Mouse (Mus musculus) lung, embryonic 14.5 days (tissue): ENCODE measurements at regions not wholly inside any gene's neighbourhood (a gene's known extent, or its start where the extent isn't known, plus 50 kb on each side); places are given as distances from the start of the nearest gene placed in this dataset.

Experiments used
- ATAC-seq: fragments of 200-750 bp; cut with Nextera tagmentation; 2 replicates; pipeline ENCODE4 v1.8.0; 2017; ENCODE audit warnings: mild to moderate bottlenecking, moderate TSS enrichment, moderate library complexity; ENCODE audit not compliant: insufficient read depth
- DNase-seq: peaks from one replicate; pipeline ENCODE4 v3.0.0-alpha.2; 2015
- H3K27ac ChIP-seq: fragments of 300-500 bp; sonication (generic); 2 replicates; pipeline ENCODE4 v1.5.1; 2014; ENCODE audit warnings: low read depth, mild to moderate bottlenecking, moderate library complexity
- H3K27me3 ChIP-seq: fragments of 300-500 bp; sonication (generic); 2 replicates; pipeline ENCODE4 v1.6.1; 2014; ENCODE audit warnings: low read length, control low read depth; ENCODE audit not compliant: insufficient read depth
- H3K36me3 ChIP-seq: fragments of 300-500 bp; sonication (generic); 2 replicates; pipeline ENCODE4 v1.6.1; 2014; ENCODE audit warnings: control low read depth; ENCODE audit not compliant: insufficient read depth
- H3K4me1 ChIP-seq: fragments of 300-500 bp; sonication (generic); 2 replicates; pipeline ENCODE4 v1.6.1; 2014; ENCODE audit warnings: antibody characterized with exemption, control low read depth; ENCODE audit not compliant: insufficient read depth
- H3K4me2 ChIP-seq: fragments of 300-500 bp; sonication (generic); 2 replicates; pipeline ENCODE4 v1.6.1; 2014; ENCODE audit warnings: mild to moderate bottlenecking
- H3K4me3 ChIP-seq: fragments of 300-500 bp; sonication (generic); 2 replicates; pipeline ENCODE4 v1.5.1; 2014; ENCODE audit warnings: low read depth, low read length
- H3K9ac ChIP-seq: fragments of 300-500 bp; sonication (generic); 2 replicates; pipeline ENCODE4 v1.6.1; 2014
- H3K9me3 ChIP-seq: fragments of 300-500 bp; sonication (generic); 2 replicates; pipeline ENCODE4 v1.6.1; 2016; ENCODE audit warnings: low read depth, low read length, control low read depth
- CTCF ChIP-seq: IDR thresholded peaks from 2 replicates; pipeline ENCODE4 v1.5.1; 2016; ENCODE audit warnings: antibody characterized with exemption, low read depth
- WGBS: fragments of 180-500 bp; shearing (Covaris S2); extraction: QIAGEN DNeasy Blood & Tissue Kit; methylation state at CpG from one replicate; pipeline ENCODE4 v1.1.7; 2014; 5-methylcytosine and 5-hydroxymethylcytosine counted together

DNA sequence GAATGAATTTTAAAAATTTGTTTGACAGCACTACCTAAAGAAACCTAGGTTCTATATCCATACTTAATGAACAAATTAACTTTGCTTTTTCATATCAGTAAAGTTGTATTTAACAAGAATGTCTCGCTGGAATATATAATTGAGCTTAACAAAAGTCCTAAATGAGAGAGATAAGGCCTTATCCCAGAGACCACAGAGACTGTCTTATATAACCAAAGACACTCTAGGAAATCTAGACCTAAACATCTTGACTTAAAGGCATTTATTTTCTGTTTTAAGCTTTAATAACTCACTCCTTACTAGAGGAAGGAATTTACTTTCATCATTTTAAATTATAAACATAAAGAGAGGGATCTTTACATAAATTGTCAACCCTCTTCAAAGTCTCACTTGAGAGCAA lies 461.9 kb upstream of the Fam174a start:
- ATAC-seq = no peak
- H3K27me3 ChIP-seq = no peaks in the 10 kb centered on the region
- WGBS = 17% methylated on average over 1 of the region's 1 CpGs
- no peak overlapping the region for H3K4me2 ChIP-seq
- no peak for DNase-seq
- H3K4me1 ChIP-seq = no peaks in the 10 kb centered on the region
- H3K9me3 ChIP-seq = no peaks in the 10 kb centered on the region
- no peaks in the 10 kb centered on the region for H3K36me3 ChIP-seq
- no peak overlapping the region for H3K4me3 ChIP-seq
- TF ChIP-seq CTCF = no peak
- no peak overlapping the region for H3K9ac ChIP-seq
- no peak overlapping the region for H3K27ac ChIP-seq

DNA sequence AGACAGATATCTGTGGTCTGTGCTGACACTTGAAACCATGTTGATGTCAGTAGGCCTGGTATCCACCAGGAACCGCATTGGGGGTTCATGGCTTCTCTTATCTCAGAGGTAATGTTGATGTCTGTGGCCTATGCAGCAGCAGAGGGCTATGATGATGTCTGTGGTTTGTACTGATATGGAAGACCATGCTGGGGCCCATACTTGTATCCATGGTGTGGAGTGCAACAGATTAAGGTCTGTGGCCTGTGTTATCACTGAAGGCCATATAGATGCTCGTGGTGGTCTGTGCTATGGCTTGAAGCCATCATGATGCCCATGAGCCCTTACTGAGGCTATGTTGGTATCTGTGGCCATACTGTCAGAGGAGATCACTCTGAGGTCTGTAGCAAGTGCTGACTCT lies 455.0 kb upstream of the Fam174a start:
- no peak for ATAC-seq
- no peak for TF ChIP-seq CTCF
- H3K9me3 ChIP-seq = no peaks in the 10 kb centered on the region
- WGBS = 91% methylated on average over 2 of the region's 2 CpGs
- H3K9ac ChIP-seq = no peak overlapping the region
- no peak for DNase-seq
- H3K36me3 ChIP-seq = no peaks in the 10 kb centered on the region
- H3K4me2 ChIP-seq = no peak overlapping the region
- no peak overlapping the region for H3K4me3 ChIP-seq
- H3K4me1 ChIP-seq = no peaks in the 10 kb centered on the region
- H3K27me3 ChIP-seq = no peaks in the 10 kb centered on the region
- H3K27ac ChIP-seq = no peak overlapping the region

DNA sequence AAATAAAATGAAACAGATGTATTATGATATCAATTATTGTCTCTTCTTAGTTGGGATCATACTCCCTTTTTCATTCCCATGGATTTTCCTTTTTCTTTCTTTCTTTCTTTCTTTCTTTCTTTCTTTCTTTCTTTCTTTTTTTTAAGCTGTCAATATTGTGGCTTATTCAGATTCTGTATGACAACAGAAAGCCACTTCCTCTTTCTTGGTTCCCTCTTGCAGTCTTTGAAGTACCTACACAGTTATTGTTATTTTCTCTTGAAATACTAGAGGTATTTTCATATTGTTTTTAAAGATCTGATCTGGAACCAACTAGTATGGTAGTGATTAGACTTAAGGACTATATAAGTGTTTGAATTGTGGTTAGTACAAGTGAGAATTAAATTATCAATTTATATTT lies 444.6 kb upstream of the Fam174a start:
- Histone ChIP-seq H3K36me3 (no peaks in the 10 kb centered on the region), H3K27me3 (no peaks in the 10 kb centered on the region), H3K27ac (no peak overlapping the region), H3K4me3 (no peak overlapping the region), H3K4me1 (no peaks in the 10 kb centered on the region), H3K9ac (no peak overlapping the region), H3K9me3 (no peaks in the 10 kb centered on the region), H3K4me2 (no peak overlapping the region)
- TF ChIP-seq CTCF = no peak
- no peak for ATAC-seq
- no peak for DNase-seq

DNA sequence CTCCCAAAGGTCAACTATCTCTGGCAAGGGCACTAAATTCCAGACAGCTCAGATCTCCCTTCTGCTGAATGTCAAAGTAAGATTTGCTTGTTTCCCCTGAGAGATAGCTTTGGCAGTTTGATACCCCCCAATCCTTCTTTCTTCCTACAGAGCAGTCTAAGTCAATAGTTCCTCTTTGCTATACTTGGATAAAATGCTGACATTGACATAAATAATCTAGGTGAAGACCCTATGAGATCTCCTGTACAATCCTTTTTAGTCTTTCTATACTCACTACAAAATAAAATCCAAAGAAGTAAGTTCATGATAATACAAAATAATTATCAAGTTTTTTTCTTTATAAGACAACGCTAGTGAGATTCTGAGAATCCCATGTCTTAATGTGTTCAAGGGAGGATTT lies 432.9 kb upstream of the Fam174a start:
- H3K27ac ChIP-seq = no peak overlapping the region
- H3K4me2 ChIP-seq = no peak overlapping the region
- no peak for DNase-seq
- H3K27me3 ChIP-seq = no peaks in the 10 kb centered on the region
- no peaks in the 10 kb centered on the region for H3K4me1 ChIP-seq
- H3K9me3 ChIP-seq = no peaks in the 10 kb centered on the region
- ATAC-seq = no peak
- H3K36me3 ChIP-seq = no peaks in the 10 kb centered on the region
- no peak overlapping the region for H3K9ac ChIP-seq
- WGBS = 98% methylated on average over 1 of the region's 1 CpGs
- no peak overlapping the region for H3K4me3 ChIP-seq
- no peak for TF ChIP-seq CTCF

DNA sequence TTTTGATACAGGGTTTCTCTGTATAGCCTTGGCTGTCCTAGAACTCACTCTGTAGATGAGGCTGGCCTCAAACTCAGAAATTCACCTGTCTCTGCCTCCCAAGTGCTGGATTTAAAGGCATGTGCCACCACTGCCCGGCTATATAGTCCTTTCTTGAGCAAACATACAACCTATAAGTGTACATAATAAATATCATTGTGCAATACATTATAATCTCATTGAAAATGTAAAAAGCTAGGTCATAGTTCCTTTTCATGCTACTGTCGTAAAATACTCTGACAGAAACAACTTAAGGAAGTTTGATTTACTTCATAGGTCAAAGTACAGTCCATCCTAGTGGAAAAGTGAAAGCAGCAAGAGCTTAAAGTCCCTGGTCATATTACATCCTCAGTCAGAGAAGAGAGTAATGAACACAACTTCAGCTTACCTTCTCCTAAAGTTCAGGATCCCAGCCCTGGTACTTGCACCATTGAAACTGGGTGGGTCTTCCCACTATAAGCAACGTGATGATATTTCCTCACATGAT lies 408.4 kb upstream of the Fam174a start:
- Histone ChIP-seq H3K4me2 (no peak overlapping the region), H3K27ac (no peak overlapping the region), H3K4me3 (no peak overlapping the region), H3K36me3 (no peaks in the 10 kb centered on the region), H3K9ac (no peak overlapping the region), H3K9me3 (no peaks in the 10 kb centered on the region), H3K27me3 (no peaks in the 10 kb centered on the region), H3K4me1 (no peaks in the 10 kb centered on the region)
- WGBS = 75% methylated on average over 3 of the region's 3 CpGs
- ATAC-seq (no peak), DNase-seq (no peak)
- TF ChIP-seq CTCF = no peak

DNA sequence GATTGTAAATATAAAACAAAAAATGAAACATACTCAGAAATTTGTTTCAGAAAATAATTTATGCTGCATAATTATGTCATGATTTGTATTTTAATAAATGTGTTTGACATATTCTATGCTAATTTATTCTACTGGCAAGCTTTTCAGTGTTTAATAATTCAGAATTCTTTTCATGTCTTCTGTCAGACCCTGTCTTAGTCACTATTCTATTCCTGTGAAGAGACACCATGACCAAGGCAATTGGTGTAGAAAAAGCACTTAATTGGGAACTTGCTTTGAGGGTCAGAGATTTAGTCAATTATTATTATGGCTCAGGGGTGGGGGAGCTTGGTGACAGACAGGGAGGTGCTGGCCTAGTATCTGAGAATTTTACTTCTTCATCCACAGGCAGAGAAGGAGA lies 402.6 kb upstream of the Fam174a start:
- Histone ChIP-seq H3K4me1 (no peaks in the 10 kb centered on the region), H3K36me3 (no peaks in the 10 kb centered on the region), H3K4me3 (no peak overlapping the region), H3K9ac (no peak overlapping the region), H3K27ac (no peak overlapping the region), H3K27me3 (no peaks in the 10 kb centered on the region), H3K9me3 (no peaks in the 10 kb centered on the region), H3K4me2 (no peak overlapping the region)
- ATAC-seq = no peak
- DNase-seq = no peak
- no peak for TF ChIP-seq CTCF
